Mouse (Mus musculus): ENCODE results near the gene Fbxw7. TPM values are rescaled to one million over a fixed set of nuclear protein-coding genes. Genes with fewer than 3 reads are reported as not detected.

Gene Fbxw7
- polyA plus RNA-seq, 1 experiment from 2014 or later, result 19.5 TPM

- Histone ChIP-seq H3K9me3 (ENCODE audit: control insufficient read depth, low read length) (no peaks in the 10 kb centered on the region), H3K27ac (ENCODE audit: low read depth, low read length) (no peak overlapping the region), H3K9ac (ENCODE audit: low read length) (no peak overlapping the region), H3K27me3 (ENCODE audit: control insufficient read depth, insufficient read depth, low read length) (no peaks in the 10 kb centered on the region), H3K4me1 (replicated peaks; ENCODE audit: control insufficient read depth, insufficient read depth, low read length) (0 out of 2 replicates have a peak, but pooled peaks cover 1% of the 10 kb centered on the region), H3K36me3 (ENCODE audit: control insufficient read depth, insufficient read depth, low read length) (no peaks in the 10 kb centered on the region), H3K4me3 (ENCODE audit: low read depth, low read length) (no peak overlapping the region), H3K4me2 (ENCODE audit: low read depth, low read length, severe bottlenecking) (no peak overlapping the region)
- DNase-seq (ENCODE audit: low spot score), result no peak
- no peak for ATAC-seq (replicated peaks; ENCODE audit: low FRiP score)
- WGBS, result 95% methylated on average over 6 of the region's 6 CpGs
Observed at GRCm38 (mm10) chr3:85021816-85022215, 206.7 kb downstream of the Fbxw7 start.

DNA sequence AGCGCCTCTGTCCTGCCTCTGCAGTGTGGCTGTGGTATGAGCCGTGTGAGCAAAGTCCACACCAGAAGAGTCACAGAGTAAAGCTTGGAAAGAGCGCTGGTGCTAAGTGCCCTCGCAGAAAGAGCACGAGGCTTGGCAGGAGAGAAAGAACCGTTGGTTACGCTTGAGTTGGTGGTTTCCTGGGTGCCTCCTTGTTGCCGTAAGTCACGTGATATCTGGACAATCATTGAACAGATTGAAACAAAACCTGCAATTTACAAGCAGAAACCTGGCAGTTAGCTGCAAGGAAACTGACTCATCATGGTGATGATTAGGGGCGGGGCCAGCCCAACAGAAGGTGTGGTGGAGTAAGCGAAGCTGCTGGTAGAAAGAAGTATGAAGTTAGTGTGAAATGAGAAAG is 207.7 kb downstream of the Fbxw7 start:
- H3K9me3 ChIP-seq (ENCODE audit: control insufficient read depth, low read length), result no peaks in the 10 kb centered on the region
- no peaks in the 10 kb centered on the region for H3K27me3 ChIP-seq (ENCODE audit: control insufficient read depth, insufficient read depth, low read length)
- no peak overlapping the region for H3K9ac ChIP-seq (ENCODE audit: low read length)
- ATAC-seq (replicated peaks; ENCODE audit: low FRiP score), result no peak
- WGBS, result 88% methylated on average over 11 of the region's 11 CpGs
- no peaks in the 10 kb centered on the region for H3K36me3 ChIP-seq (ENCODE audit: control insufficient read depth, insufficient read depth, low read length)
- 0 out of 2 replicates have a peak, but pooled peaks cover 1% of the 10 kb centered on the region for H3K4me1 ChIP-seq (replicated peaks; ENCODE audit: control insufficient read depth, insufficient read depth, low read length)
- no peak overlapping the region for H3K4me2 ChIP-seq (ENCODE audit: low read depth, low read length, severe bottlenecking)
- no peak overlapping the region for H3K4me3 ChIP-seq (ENCODE audit: low read depth, low read length)
- no peak for DNase-seq (ENCODE audit: low spot score)
- no peak overlapping the region for H3K27ac ChIP-seq (ENCODE audit: low read depth, low read length)

DNA sequence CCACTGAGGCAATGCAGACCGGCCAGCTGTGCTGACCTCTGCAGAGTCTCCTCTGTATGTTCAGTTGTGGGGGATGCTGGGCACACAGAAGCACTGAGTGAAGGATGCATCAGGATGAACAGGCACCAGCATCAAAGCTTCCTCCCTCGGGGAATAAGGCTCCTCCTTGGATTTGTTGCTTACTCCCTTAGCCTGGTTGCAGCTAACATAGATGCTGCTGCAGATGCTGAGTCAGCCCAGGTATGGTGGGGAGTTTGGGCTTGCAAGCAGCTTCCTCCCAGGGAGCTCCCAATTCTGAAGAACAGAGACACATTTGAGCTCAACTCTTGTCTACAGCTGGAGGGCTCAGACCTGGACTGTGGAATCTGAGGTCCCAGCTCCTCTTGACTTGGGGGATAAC is 209.2 kb downstream of the Fbxw7 start:
- no peaks in the 10 kb centered on the region for H3K27me3 ChIP-seq (ENCODE audit: control insufficient read depth, insufficient read depth, low read length)
- no peak for DNase-seq (ENCODE audit: low spot score)
- 81% methylated on average over 2 of the region's 2 CpGs for WGBS
- 0 out of 2 replicates have a peak, but pooled peaks cover 1% of the 10 kb centered on the region for H3K4me1 ChIP-seq (replicated peaks; ENCODE audit: control insufficient read depth, insufficient read depth, low read length)
- no peak overlapping the region for H3K9ac ChIP-seq (ENCODE audit: low read length)
- H3K27ac ChIP-seq (ENCODE audit: low read depth, low read length), result no peak overlapping the region
- H3K4me2 ChIP-seq (ENCODE audit: low read depth, low read length, severe bottlenecking), result no peak overlapping the region
- ATAC-seq (replicated peaks; ENCODE audit: low FRiP score), result no peak
- no peaks in the 10 kb centered on the region for H3K9me3 ChIP-seq (ENCODE audit: control insufficient read depth, low read length)
- H3K4me3 ChIP-seq (ENCODE audit: low read depth, low read length), result no peak overlapping the region
- H3K36me3 ChIP-seq (ENCODE audit: control insufficient read depth, insufficient read depth, low read length), result no peaks in the 10 kb centered on the region

- DNase-seq (ENCODE audit: low spot score), result no peak
- no peaks in the 10 kb centered on the region for H3K27me3 ChIP-seq (ENCODE audit: control insufficient read depth, insufficient read depth, low read length)
- WGBS, result 26% methylated on average over 6 of the region's 6 CpGs
- H3K4me2 ChIP-seq (ENCODE audit: low read depth, low read length, severe bottlenecking), result no peak overlapping the region
- no peak overlapping the region for H3K4me3 ChIP-seq (ENCODE audit: low read depth, low read length)
- 0 out of 2 replicates have a peak, but pooled peaks cover 1% of the 10 kb centered on the region for H3K4me1 ChIP-seq (replicated peaks; ENCODE audit: control insufficient read depth, insufficient read depth, low read length)
- no peak for ATAC-seq (replicated peaks; ENCODE audit: low FRiP score)
- no peaks in the 10 kb centered on the region for H3K36me3 ChIP-seq (ENCODE audit: control insufficient read depth, insufficient read depth, low read length)
- no peak overlapping the region for H3K27ac ChIP-seq (ENCODE audit: low read depth, low read length)
- H3K9ac ChIP-seq (ENCODE audit: low read length), result no peak overlapping the region
- no peaks in the 10 kb centered on the region for H3K9me3 ChIP-seq (ENCODE audit: control insufficient read depth, low read length)
Observed at GRCm38 (mm10) chr3:85024817-85025705, 210.0 kb downstream of the Fbxw7 start.

Other genes starting within 250 kb of the Fbxw7 start
- 37.8 and 45.9 TPM in 2 replicates for gene Arfip1, start 232.6 kb upstream of the Fbxw7 start, polyA plus RNA-seq (2014; fragmentation: Nextera tagmentation; extraction: Ambion mirVana)
- gene Tigd4, start 221.7 kb upstream of the Fbxw7 start, polyA plus RNA-seq (2014; fragmentation: Nextera tagmentation; extraction: Ambion mirVana), result not detected in 2 replicates
- 0.15 and 0.41 TPM in 2 replicates for gene Tmem154, start 149.1 kb upstream of the Fbxw7 start, polyA plus RNA-seq (2014; fragmentation: Nextera tagmentation; extraction: Ambion mirVana)